In the genomic region with DNA sequence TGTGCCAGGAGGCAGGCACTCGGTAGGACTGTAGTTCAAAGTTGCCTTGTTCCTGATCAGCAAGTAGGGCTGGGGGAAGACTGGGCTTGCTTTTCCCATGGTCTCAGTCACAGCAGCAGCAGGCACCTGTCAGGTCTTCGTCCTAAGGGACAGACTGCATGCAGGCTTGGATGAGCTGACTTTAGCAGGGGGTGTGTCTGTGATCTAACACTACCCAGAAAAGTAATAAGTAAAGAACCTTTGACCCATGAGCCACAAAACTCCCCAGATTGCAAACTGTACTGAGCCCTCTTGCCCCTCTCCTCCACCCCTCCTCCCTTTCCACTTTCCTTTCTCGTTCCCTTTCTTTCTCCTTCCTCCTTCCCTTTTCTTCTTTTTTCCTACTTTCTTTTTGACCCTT, we compare ENCODE assay signal across 29 mouse cellular contexts. TPM values are rescaled to one million over a fixed set of nuclear protein-coding genes. Genes with fewer than 3 reads are reported as not detected.
"Had no signal": no experiment of that assay in that cellular context is flagged by ENCODE, and none has a peak within 500 bp of the region (broad histone marks: within the 10 kb centered on the region; RNA-seq: fewer than 3 reads in every experiment).

No protein-coding gene starts in this region.

- H3K27ac ChIP-seq: kidney, postnatal 0 days; layer of hippocampus, adult 2 months; limb, embryonic 12.5 days; limb, embryonic 15.5 days; liver, embryonic 13.5 days; stomach, postnatal 0 days had no signal

- H3K9ac ChIP-seq: limb, embryonic 12.5 days; limb, embryonic 15.5 days; liver, embryonic 13.5 days had no signal

- ATAC-seq: hindbrain, embryonic 16.5 days had no signal

- H3K9me3 ChIP-seq: limb, embryonic 12.5 days; limb, embryonic 15.5 days; liver, embryonic 13.5 days had no signal

- H3K36me3 ChIP-seq: limb, embryonic 12.5 days; limb, embryonic 15.5 days; liver, embryonic 13.5 days had no signal

- H3K4me1 ChIP-seq: limb, embryonic 12.5 days; limb, embryonic 15.5 days; liver, embryonic 13.5 days had no signal

- H3K4me2 ChIP-seq: limb, embryonic 12.5 days; limb, embryonic 15.5 days; liver, embryonic 13.5 days; midbrain, embryonic 11.5 days had no signal

- H3K27me3 ChIP-seq: limb, embryonic 12.5 days; limb, embryonic 15.5 days; liver, embryonic 13.5 days had no signal

- H3K4me3 ChIP-seq: layer of hippocampus, adult 2 months; limb, embryonic 12.5 days; limb, embryonic 15.5 days; liver, embryonic 13.5 days had no signal

- DNase-seq: layer of hippocampus, adult 9-11 months; liver, embryonic 13.5 days; lung, adult 2 months; lung, postnatal 14 days; lung, postnatal 4 days; midbrain, embryonic 14.5 days; thymus, adult 2 months; thymus, postnatal 14 days; thymus, postnatal 4 days had no signal

RNA-seq across cellular contexts. Expression of a gene that starts 4.3 kb away (rescaled TPM):
- total RNA-seq: layer of hippocampus, adult 2 months; layer of hippocampus, postnatal 25 days; left cerebral cortex, adult 18-20 months; left cerebral cortex, postnatal 25 days; megakaryocyte progenitor cell, adult 5-6 weeks; megakaryocyte-erythroid progenitor cell, adult 5-6 weeks; midbrain, postnatal 0 days had no signal
- polyA plus RNA-seq: hindbrain, embryonic 16.5 days; kidney, postnatal 0 days; large intestine, adult 2 months; limb, embryonic 12.5 days; limb, embryonic 15.5 days; liver, embryonic 13.5 days; liver, embryonic 16.5 days; lung, adult 2 months; lung, embryonic 16.5 days; midbrain, postnatal 0 days; neural tube, embryonic 14.5 days; small intestine, adult 2 months; spleen, adult 2 months; stomach, embryonic 14.5 days; stomach, postnatal 0 days had no signal
